29 mouse cellular contexts compared by ENCODE assay signal in the genomic region with DNA sequence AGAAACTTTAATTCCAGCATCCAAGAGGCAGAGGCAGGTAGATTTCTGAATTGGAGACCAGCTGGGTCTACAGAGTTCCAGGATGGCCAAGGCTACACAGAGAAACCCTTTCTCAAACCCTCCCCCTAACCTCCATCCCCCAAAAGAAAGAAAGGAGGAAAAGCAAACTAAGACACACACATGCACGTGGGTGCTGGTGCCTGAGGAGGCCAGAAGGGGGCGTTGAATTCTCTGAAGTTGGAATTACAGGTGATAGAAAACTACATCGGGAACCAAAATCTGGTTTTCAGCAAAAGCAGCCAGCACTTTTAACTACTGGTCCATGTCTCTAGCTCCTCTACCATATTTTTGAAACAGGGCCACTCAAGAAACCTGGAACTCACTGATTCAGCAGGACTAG. TPM values are rescaled to one million over a fixed set of nuclear protein-coding genes. Genes with fewer than 3 reads are reported as not detected.
"Had no signal": no experiment of that assay in that cellular context is flagged by ENCODE, and none has a peak within 500 bp of the region (broad histone marks: within the 10 kb centered on the region; RNA-seq: fewer than 3 reads in every experiment).

No protein-coding gene starts in this region.

- ATAC-seq: hindbrain, embryonic 16.5 days; inflammation-experienced regulatory T-cells, adult 6 months; intestine, embryonic 15.5 days; intestine, postnatal 0 days had no signal

- H3K4me2 ChIP-seq: heart, embryonic 12.5 days; hindbrain, embryonic 12.5 days; hindbrain, embryonic 14.5 days; intestine, embryonic 15.5 days; kidney, embryonic 15.5 days; limb, embryonic 12.5 days; liver, embryonic 11.5 days; liver, embryonic 13.5 days; liver, embryonic 15.5 days had no signal

- H3K9me3 ChIP-seq: heart, embryonic 10.5 days; heart, embryonic 12.5 days; hindbrain, embryonic 12.5 days; intestine, embryonic 15.5 days; kidney, embryonic 15.5 days; limb, embryonic 10.5 days; limb, embryonic 12.5 days; liver, embryonic 13.5 days; liver, embryonic 15.5 days had no signal

- DNase-seq: gastrocnemius, postnatal 10 days; gastrocnemius, postnatal 25 days; heart, adult 18-20 months; heart, postnatal 10 days; heart, postnatal 4 days; kidney, adult 18-20 months; kidney, adult 9 months; kidney, postnatal 14 days; kidney, postnatal 36 days; layer of hippocampus, adult 9-11 months; layer of hippocampus, postnatal 36 days; liver; liver, embryonic 13.5 days had no signal

- H3K4me3 ChIP-seq: heart, embryonic 10.5 days; heart, embryonic 12.5 days; hindbrain, embryonic 10.5 days; hindbrain, embryonic 12.5 days; intestine, embryonic 15.5 days; kidney, embryonic 15.5 days; limb, embryonic 10.5 days; limb, embryonic 12.5 days; liver, embryonic 13.5 days; liver, embryonic 15.5 days had no signal

- H3K36me3 ChIP-seq: heart, embryonic 10.5 days; heart, embryonic 12.5 days; hindbrain, embryonic 10.5 days; hindbrain, embryonic 12.5 days; intestine, embryonic 15.5 days; kidney, embryonic 15.5 days; limb, embryonic 10.5 days; limb, embryonic 12.5 days; liver, embryonic 13.5 days; liver, embryonic 15.5 days had no signal

- H3K9ac ChIP-seq: heart, embryonic 12.5 days; hindbrain, embryonic 12.5 days; hindbrain, embryonic 14.5 days; intestine, embryonic 15.5 days; kidney, embryonic 15.5 days; limb, embryonic 12.5 days; liver, embryonic 13.5 days; liver, embryonic 15.5 days had no signal

- H3K27me3 ChIP-seq: heart, embryonic 12.5 days; hindbrain, embryonic 12.5 days; intestine, embryonic 15.5 days; kidney, embryonic 15.5 days; limb, embryonic 12.5 days; liver, embryonic 13.5 days; liver, embryonic 15.5 days had no signal

- H3K27ac ChIP-seq: heart, embryonic 10.5 days; hindbrain, embryonic 10.5 days; hindbrain, embryonic 12.5 days; hindbrain, embryonic 14.5 days; intestine, embryonic 15.5 days; kidney, embryonic 15.5 days; kidney, postnatal 0 days; limb, embryonic 10.5 days; limb, embryonic 12.5 days; liver, embryonic 13.5 days; liver, embryonic 15.5 days had no signal

RNA-seq across cellular contexts. Expression of a gene that starts 21.6 kb away (rescaled TPM):
- total RNA-seq: granulocyte monocyte progenitor cell, adult 5-6 weeks; heart, adult 18-20 months had no signal
- polyA plus RNA-seq: inflammation-experienced regulatory T-cells, adult 6 months had no signal
